Mouse (Mus musculus) kidney, adult 18-20 months (tissue): ENCODE results near the gene Phactr2.

Experiments used
- DNase-seq: peaks from one replicate; pipeline ENCODE4 v3.0.0; 2021

Gene Phactr2

GRCm38 (mm10) chr10:13446791-13447249, 27.4 kb downstream of the Phactr2 start:
- peak; percentile 91 for DNase-seq

DNA sequence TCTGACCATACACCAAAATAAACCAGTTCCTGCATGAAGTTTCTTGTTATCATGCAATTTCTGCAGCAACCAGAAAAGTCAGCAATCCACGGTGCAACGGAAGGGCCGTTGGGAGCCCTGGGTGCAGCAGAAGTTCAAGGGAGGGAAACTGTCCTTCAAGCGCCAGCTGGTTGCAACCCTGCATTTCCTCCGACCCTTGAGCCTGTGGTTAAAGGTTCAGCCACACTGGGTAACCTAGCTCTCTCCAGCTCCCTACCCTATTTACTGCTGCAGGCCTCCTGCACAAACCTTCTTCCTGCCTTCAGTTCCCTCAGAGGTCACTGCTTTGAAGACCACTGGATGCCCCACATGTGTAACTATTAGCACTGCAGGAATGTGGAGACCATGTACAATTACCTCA, 30.0 kb downstream of the Phactr2 start:
- no peak for DNase-seq

- DNase-seq = no peak
Observed at GRCm38 (mm10) chr10:13443647-13444046, 30.6 kb downstream of the Phactr2 start.

- peak; percentile 49 for DNase-seq
Observed at GRCm38 (mm10) chr10:13440292-13440691, 33.9 kb downstream of the Phactr2 start.

DNA sequence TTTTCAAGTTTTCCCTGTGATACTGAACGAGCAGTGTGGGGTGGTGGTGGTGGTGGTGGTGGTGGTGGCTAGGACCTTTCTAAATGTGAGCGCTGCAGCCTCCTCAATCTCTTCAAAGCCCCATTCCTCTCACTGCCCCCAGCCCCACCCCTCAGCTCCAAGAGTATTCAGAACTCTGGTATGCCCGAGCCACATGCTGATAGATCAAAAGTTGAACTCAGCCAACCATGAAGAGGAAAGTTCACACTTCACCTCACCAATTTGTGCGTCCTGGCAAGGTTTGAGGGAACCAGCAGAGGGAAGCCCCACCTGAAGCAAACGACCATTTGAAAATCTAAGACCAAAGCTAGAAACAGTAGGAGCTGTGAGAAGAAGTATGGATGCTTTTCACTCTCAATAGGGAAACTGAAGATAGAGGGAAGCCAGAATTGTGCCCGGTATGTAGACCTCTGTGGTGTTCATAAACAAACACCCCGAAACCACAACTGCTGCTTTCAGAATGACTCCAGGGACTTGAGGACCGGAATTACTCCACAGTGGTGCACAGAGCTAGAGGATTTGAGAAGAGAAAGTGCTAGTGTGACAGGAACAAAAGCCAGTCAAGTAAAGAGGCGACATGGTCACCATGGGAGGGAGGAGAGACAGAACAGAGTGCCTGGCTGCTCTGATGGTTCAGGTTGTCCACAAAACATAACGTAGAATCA, 35.9 kb downstream of the Phactr2 start:
- peak; percentile 68 for DNase-seq

- no peak for DNase-seq
Observed at GRCm38 (mm10) chr10:13437011-13437410, 37.2 kb downstream of the Phactr2 start.

DNA sequence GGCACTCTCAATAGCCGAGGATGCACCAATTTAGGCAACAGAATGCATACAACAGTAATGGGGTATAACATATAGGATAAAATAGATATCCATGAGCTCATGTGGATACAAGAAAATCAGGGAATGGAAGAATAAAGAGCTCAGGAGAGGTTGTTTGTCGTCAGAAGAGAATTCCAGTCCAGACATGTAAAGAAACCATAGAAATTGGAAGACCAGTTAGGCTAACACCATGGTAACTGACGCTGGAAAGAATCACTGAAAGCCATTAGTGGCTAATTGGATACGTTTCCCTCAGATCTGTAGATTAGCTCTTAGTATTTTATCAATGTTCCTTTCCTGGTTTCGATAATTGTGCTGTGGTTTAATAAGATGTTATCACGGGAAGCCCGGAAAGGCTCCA, 41.2 kb downstream of the Phactr2 start:
- no peak for DNase-seq

DNA sequence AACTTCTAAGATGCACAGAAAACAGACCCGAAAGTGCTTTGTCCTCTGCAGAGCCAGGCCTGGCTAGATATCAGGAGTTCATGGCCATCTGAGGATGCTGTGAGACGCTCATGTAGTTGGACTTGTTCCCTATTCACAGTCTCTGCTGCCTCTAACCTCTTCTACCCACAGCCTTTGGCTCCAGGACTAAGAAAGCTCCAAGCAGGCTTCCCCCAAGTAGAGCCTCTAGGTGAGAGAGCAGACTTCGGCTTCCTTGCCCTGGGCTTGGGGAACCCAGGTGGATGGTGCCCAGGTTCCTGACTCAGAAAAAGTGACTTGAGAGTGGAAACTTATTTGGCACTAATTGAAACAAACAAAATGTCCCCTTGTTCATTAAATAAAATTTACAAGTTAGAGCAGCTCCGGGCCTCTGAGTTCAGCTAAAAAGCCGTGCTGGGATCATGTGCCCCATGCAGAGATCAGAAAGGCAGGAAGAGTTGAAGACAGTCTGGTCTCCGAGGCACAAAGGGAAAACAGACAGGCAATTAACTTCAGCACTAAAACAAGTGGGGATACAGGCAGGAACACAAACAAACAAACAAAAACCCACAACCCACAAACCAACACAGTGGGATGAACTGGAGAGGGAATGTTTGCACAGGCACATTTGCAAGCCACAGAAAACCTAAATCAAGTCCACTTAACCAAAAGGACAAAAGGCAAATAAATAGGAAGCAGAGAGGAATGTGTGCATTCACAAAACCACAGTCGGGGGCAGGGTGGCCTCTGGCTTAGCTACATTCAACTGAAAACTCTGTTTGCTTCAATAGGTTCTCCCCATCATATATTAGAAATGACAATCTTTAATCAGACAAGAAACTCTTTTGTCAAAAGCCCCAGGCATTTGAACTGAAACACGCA, 42.3 kb downstream of the Phactr2 start:
- DNase-seq = no peak

DNA sequence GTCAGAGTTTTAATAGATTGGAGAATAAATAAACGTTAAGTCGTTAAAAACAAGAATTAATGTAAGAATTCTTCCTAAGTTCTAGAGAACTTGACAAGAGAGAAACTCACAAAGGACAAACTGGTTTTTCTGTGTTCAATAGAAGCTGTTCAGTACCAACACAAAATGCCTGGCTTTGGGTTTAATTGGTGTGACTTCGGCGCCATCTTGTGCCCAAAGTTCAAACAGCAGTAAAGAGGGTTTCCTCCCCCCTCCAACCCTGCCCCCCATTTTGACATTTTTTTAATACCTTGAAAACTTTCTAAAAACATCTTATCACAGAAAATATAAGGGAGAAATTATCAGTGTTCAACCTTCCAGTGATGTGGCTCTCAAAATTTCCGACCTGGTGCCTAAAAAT, 44.4 kb downstream of the Phactr2 start:
- peak; percentile 72 for DNase-seq

- DNase-seq = no peak
Observed at GRCm38 (mm10) chr10:13429240-13429639, 45.0 kb downstream of the Phactr2 start.

DNA sequence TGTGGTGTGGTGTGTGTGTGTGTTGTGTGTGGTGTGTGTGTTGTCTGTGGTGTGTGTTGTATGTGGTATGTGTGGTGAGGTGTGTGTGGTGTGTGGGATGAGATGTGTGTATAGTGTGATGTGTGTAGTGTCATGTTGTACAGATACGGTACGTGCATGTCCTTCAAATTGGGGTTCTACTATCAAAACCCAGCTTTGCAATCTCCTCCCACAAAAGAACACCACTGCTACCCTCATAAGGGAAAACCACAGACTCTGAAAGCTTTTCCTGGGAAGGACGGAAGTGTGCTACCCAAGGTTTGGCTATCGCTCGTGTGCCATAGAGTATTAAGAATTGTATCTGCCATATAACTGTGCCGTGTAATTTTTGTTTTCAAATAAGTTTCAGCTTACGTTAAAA, 45.7 kb downstream of the Phactr2 start:
- DNase-seq = no peak

- DNase-seq = peak; percentile 80
Observed at GRCm38 (mm10) chr10:13427599-13427998, 46.6 kb downstream of the Phactr2 start.

DNA sequence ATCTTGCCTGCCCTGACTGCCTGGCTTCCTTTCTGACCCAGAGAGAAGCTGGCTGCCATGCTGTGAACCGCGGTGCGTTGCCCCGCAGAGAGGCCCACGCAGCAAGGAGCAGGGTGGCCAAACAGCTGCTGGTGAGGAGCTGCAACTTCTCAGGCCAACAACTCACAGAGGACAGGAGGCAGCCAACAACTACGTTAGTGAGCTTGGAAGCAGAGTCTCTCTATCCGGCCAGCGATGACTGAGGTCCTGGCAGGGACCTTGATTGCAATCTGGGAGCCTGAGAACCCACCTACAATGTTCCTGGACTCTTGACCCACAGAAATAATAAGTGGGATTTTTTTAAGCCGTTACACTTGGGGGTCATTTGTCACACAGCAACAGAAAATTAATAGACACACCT, 49.0 kb downstream of the Phactr2 start:
- DNase-seq = no peak

DNA sequence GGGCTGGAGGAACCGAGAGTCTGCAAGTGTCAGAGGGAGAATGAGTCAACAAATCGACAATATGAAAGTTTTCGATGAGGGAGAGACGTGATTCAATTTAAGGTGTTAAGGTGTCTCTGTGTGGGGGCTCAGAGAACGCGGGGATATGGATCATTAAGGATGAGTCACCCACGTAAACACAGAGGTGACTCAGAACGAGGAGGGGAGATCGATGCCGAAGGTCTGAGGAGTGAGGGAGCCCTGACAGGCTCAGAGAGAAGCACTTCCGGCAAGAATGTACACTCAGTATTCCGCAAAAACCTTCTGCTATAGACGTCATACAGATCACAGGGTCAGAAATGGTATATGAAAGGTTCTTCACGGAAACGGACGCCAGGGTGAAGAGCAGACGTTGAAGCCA, 49.7 kb downstream of the Phactr2 start:
- no peak for DNase-seq

GRCm38 (mm10) chr10:13424015-13424414, 50.2 kb downstream of the Phactr2 start:
- no peak for DNase-seq

- no peak for DNase-seq
Observed at GRCm38 (mm10) chr10:13422121-13422520, 52.1 kb downstream of the Phactr2 start.

GRCm38 (mm10) chr10:13419246-13419645, 55.0 kb downstream of the Phactr2 start:
- DNase-seq = no peak

- DNase-seq = no peak
Observed at GRCm38 (mm10) chr10:13415489-13416104, 58.6 kb downstream of the Phactr2 start.

GRCm38 (mm10) chr10:13412202-13412923, 61.8 kb downstream of the Phactr2 start:
- peak; percentile 24 for DNase-seq

GRCm38 (mm10) chr10:13411056-13411455, 63.2 kb downstream of the Phactr2 start:
- no peak for DNase-seq

GRCm38 (mm10) chr10:13401971-13402370, 72.2 kb downstream of the Phactr2 start:
- DNase-seq = no peak

GRCm38 (mm10) chr10:13395753-13396152, 78.5 kb downstream of the Phactr2 start:
- no peak for DNase-seq

DNA sequence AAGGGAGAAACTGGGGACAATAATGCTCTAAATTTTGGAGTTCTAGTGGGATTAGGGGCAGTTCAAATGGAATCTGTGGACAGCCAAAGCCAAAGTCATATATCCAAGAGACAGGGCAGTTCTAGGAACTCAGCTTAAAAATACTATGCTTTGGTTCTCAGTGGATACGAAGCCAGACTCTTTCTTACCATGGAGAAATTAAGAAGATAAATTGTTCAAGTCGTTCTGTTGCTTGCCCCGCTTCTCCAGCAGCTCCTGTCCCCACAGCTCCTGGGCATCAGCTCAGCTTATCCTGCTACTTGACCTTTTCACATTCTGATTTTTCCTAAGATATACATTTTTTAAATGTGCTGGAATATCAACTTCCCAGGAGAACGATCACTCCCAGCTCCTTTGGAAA, 80.2 kb downstream of the Phactr2 start:
- DNase-seq = no peak
